13 mouse cellular contexts compared by ENCODE assay signal in the genomic region with DNA sequence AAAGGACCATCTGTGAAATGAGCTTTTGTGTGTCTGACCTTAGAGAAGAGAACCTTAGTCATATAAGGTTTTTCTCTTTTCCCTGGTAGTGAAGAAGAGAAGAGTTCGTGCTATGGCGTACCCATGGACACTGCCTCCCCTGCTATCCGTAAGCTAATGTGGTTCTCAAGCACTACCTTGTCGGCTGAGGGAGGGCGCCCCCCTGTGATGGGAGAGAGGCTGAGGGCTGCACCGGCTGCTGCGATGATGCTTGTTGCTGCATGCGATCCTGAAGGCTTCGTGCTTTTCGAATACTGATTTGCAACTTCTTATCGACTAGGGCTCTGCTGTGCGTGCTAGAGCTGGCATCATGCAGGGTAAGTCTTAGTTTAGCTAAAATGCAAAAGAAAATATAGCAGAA. TPM values are rescaled to one million over a fixed set of nuclear protein-coding genes. Genes with fewer than 3 reads are reported as not detected.
A peak's percentile ranks its signal among the peaks of the same experiment; 100 is the strongest.
DNase-seq lines count a peak whose midpoint lies in the region; ATAC-seq lines count a peak whose summit lies in the region.
"Had no signal": no experiment of that assay in that cellular context is flagged by ENCODE, and none has a peak within 500 bp of the region (broad histone marks: within the 10 kb centered on the region; RNA-seq: fewer than 3 reads in every experiment).

No protein-coding gene starts in this region.

- ATAC-seq in limb, embryonic 11.5 days (ENCODE audit: insufficient number of reproducible peaks, low FRiP score, low TSS enrichment, low read depth), result no peak
- peak; percentile 47; the same call in 1 of the 2 replicates for ATAC-seq in megakaryocyte progenitor cell, adult 5-6 weeks (replicated peaks; ENCODE audit: poor library complexity)

- H3K4me1 ChIP-seq in limb, embryonic 11.5 days (ENCODE audit: control insufficient read depth, insufficient read depth, low read length), result no peaks in the 10 kb centered on the region
- H3K4me1 ChIP-seq in limb, embryonic 10.5 days, result no peaks in the 10 kb centered on the region
- H3K4me1 ChIP-seq: embryonic facial prominence, embryonic 15.5 days; heart, embryonic 10.5 days had no signal

- H3K9ac ChIP-seq in limb, embryonic 11.5 days (ENCODE audit: low read length), result no peak overlapping the region
- H3K9ac ChIP-seq: embryonic facial prominence, embryonic 15.5 days had no signal

- 76% methylated on average over 12 of the region's 12 CpGs for WGBS in limb, embryonic 11.5 days
- 76% methylated on average over 12 of the region's 12 CpGs for WGBS in limb, embryonic 10.5 days

- no peak overlapping the region for H3K4me2 ChIP-seq in limb, embryonic 11.5 days (ENCODE audit: low read depth, severe bottlenecking)
- H3K4me2 ChIP-seq: embryonic facial prominence, embryonic 15.5 days had no signal

- H3K4me3 ChIP-seq in limb, embryonic 11.5 days (ENCODE audit: low read depth, low read length), result no peak overlapping the region
- H3K4me3 ChIP-seq in limb, embryonic 10.5 days, result no peak overlapping the region
- H3K4me3 ChIP-seq: embryonic facial prominence, embryonic 15.5 days; heart, embryonic 10.5 days; myocyte had no signal

- peak; percentile 38 for DNase-seq in embryo, embryonic 10 days (ENCODE audit: low spot score)
- no peak for DNase-seq in embryo, embryonic 9.5 days (ENCODE audit: extremely low spot score)
- peak; percentile 25 for DNase-seq in limb, embryonic 11.5 days (ENCODE audit: low spot score)
- no peak for DNase-seq in limb, embryonic 10.5 days (ENCODE audit: low spot score)
- DNase-seq in R1 (ENCODE audit: low read depth, low spot score), result peak; percentile 41
- no peak for DNase-seq in spleen, adult 18-20 months
- DNase-seq in urinary bladder, postnatal 14 days (ENCODE audit: low spot score), result no peak
- DNase-seq: right cerebral cortex, postnatal 25 days had no signal

- no peaks in the 10 kb centered on the region for H3K27me3 ChIP-seq in limb, embryonic 11.5 days (ENCODE audit: control insufficient read depth, insufficient read depth, low read length)
- H3K27me3 ChIP-seq in limb, embryonic 10.5 days (ENCODE audit: low read depth, poor library complexity, severe bottlenecking), result no peaks in the 10 kb centered on the region
- H3K27me3 ChIP-seq: CH12.LX; embryonic facial prominence, embryonic 15.5 days had no signal

- H3K9me3 ChIP-seq in limb, embryonic 11.5 days (ENCODE audit: control insufficient read depth, low read length), result no peaks in the 10 kb centered on the region
- H3K9me3 ChIP-seq in limb, embryonic 10.5 days (replicated peaks), result no peaks in the 10 kb centered on the region
- H3K9me3 ChIP-seq: embryonic facial prominence, embryonic 15.5 days; heart, embryonic 10.5 days had no signal

- no peak overlapping the region for H3K27ac ChIP-seq in limb, embryonic 11.5 days (replicated peaks; ENCODE audit: low read depth, low read length)
- H3K27ac ChIP-seq in limb, embryonic 10.5 days, result no peak overlapping the region
- H3K27ac ChIP-seq: embryonic facial prominence, embryonic 15.5 days; heart, embryonic 10.5 days had no signal

- H3K36me3 ChIP-seq in limb, embryonic 11.5 days (ENCODE audit: control insufficient read depth, insufficient read depth, low read length), result peaks cover 10% of the 10 kb centered on the region
- peaks cover 78% of the 10 kb centered on the region for H3K36me3 ChIP-seq in limb, embryonic 10.5 days

RNA-seq across cellular contexts. Expression of gene Ppp3cb, which starts 18.3 kb away (rescaled TPM):
- polyA plus RNA-seq in limb, embryonic 11.5 days (2014; fragmentation: Nextera tagmentation; extraction: Ambion mirVana), result 55.8 and 56.9 TPM in 2 replicates
- 35.7 and 43.2 TPM in 2 replicates for polyA plus RNA-seq in limb, embryonic 10.5 days (2016; fragmentation: Nextera tagmentation; extraction: Ambion mirVana)
- 166 and 169 TPM in 2 replicates for total RNA-seq in megakaryocyte progenitor cell, adult 5-6 weeks (2015)
- 56.9 and 68.0 TPM in 2 replicates for total RNA-seq in megakaryocyte progenitor cell, adult 5-6 weeks (2017)

Comparison
In these comparisons a context has a peak if more than half of its experiments do, and no peak if none do; other contexts are left out.
1. DNase-seq: peak in embryo, embryonic 10 days (single experiment), limb, embryonic 11.5 days (single experiment) and R1 (single experiment); none in embryo, embryonic 9.5 days (single experiment), limb, embryonic 10.5 days (single experiment), spleen, adult 18-20 months (0 of 2) and urinary bladder, postnatal 14 days (single experiment).